Mouse (Mus musculus) midbrain, embryonic 12.5 days (tissue): ENCODE measurements around the gene Itprid1. TPM values are rescaled to one million over a fixed set of nuclear protein-coding genes. Genes with fewer than 3 reads are reported as not detected.
A peak's percentile ranks its signal among the peaks of the same experiment; 100 is the strongest.

Source experiments
- ATAC-seq: fragments of 200-750 bp; cut with Nextera tagmentation; 2 replicates; pipeline ENCODE4 v1.8.0; 2017; ENCODE audit warnings: low read depth, moderate TSS enrichment, moderate library complexity; ENCODE audit not compliant: low FRiP score
- H3K27ac ChIP-seq: fragments of 300-500 bp; sonication (generic); replicated peaks from 2 replicates; pipeline ENCODE4 v1.5.1; 2016; ENCODE audit warnings: mild to moderate bottlenecking
- H3K27me3 ChIP-seq: fragments of 300-500 bp; sonication (generic); 2 replicates; pipeline ENCODE4 v1.6.1; 2016; ENCODE audit warnings: mild to moderate bottlenecking
- H3K36me3 ChIP-seq: fragments of 300-500 bp; sonication (generic); 2 replicates; pipeline ENCODE4 v1.6.1; 2016
- H3K4me1 ChIP-seq: fragments of 300-500 bp; sonication (generic); 2 replicates; pipeline ENCODE4 v1.6.1; 2016
- H3K4me2 ChIP-seq: fragments of 300-500 bp; sonication (generic); replicated peaks from 2 replicates; pipeline ENCODE4 v1.6.1; 2016; ENCODE audit warnings: mild to moderate bottlenecking, moderate library complexity
- H3K4me3 ChIP-seq: fragments of 300-500 bp; sonication (generic); 2 replicates; pipeline ENCODE4 v1.5.1; 2016; ENCODE audit warnings: mild to moderate bottlenecking
- H3K9ac ChIP-seq: fragments of 300-500 bp; sonication (generic); replicated peaks from 2 replicates; pipeline ENCODE4 v1.6.1; 2016; ENCODE audit warnings: mild to moderate bottlenecking, moderate library complexity
- H3K9me3 ChIP-seq: fragments of 300-500 bp; sonication (generic); 2 replicates; pipeline ENCODE4 v1.6.1; 2016; ENCODE audit warnings: mild to moderate bottlenecking
- WGBS: fragments of 180-500 bp; shearing (Covaris S2); methylation state at CpG from one replicate; pipeline ENCODE4 v1.1.7; 2016; 5-methylcytosine and 5-hydroxymethylcytosine counted together
- polyA plus RNA-seq: library from polyadenylated mRNA; unstranded; fragments of >200 nt; fragmentation: Nextera tagmentation; extraction: Ambion mirVana; gene quantifications from 2 replicates; pipeline ENCODE4 v1.2.1, GENCODE M21; 2016

Gene Itprid1
- polyA plus RNA-seq, 1 experiment from 2014 or later = not detected

DNA sequence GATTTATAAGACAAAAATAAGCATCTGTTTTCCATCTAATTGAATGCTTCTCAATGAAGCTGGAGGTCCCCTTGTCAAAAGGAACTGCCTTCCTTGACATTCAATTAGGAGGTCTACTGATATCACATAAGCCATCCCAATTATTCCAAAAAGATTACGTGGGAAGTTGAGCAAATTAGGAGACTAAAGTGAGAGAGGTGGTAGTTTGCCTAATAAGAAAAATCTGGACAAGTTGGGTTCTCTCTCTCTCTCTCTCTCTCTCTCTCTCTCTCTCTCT lies 65.6 kb downstream of the Itprid1 start:
- H3K36me3 ChIP-seq = no peaks in the 10 kb centered on the region
- no peak overlapping the region for H3K4me3 ChIP-seq
- no peak overlapping the region for H3K4me2 ChIP-seq
- 59% methylated on average over 1 of the region's 1 CpGs for WGBS
- H3K9me3 ChIP-seq = no peaks in the 10 kb centered on the region
- ATAC-seq = 0 out of 2 replicates have a peak, but pooled peaks have one; percentile 44
- H3K9ac ChIP-seq = no peak overlapping the region
- no peak overlapping the region for H3K27ac ChIP-seq
- no peaks in the 10 kb centered on the region for H3K27me3 ChIP-seq
- H3K4me1 ChIP-seq = no peaks in the 10 kb centered on the region

DNA sequence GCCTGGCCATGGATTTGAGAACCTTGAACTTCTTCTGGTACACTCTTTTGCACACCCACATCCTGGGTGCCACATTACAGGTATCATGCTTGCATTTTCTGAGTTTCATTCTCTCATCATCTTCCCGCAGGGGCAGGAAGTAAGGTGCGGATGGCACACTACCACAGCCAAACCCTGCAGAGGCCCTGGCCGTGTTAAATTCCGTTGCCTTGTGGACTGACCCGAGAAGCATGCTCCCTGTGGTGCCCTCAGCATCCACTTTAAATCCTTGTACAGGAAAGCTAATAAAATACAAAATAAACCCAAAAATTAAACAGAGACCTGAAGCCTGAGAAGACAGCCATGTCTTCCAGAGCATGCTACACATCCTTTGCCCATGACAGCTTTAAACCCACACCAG lies 82.5 kb downstream of the Itprid1 start:
- H3K9me3 ChIP-seq = no peaks in the 10 kb centered on the region
- H3K9ac ChIP-seq = no peak overlapping the region
- no peak overlapping the region for H3K27ac ChIP-seq
- WGBS = 94% methylated on average over 5 of the region's 5 CpGs
- no peak overlapping the region for H3K4me2 ChIP-seq
- no peaks in the 10 kb centered on the region for H3K36me3 ChIP-seq
- no peak overlapping the region for H3K4me3 ChIP-seq
- ATAC-seq = no peak
- H3K27me3 ChIP-seq = no peaks in the 10 kb centered on the region
- H3K4me1 ChIP-seq = peaks cover 11% of the 10 kb centered on the region

DNA sequence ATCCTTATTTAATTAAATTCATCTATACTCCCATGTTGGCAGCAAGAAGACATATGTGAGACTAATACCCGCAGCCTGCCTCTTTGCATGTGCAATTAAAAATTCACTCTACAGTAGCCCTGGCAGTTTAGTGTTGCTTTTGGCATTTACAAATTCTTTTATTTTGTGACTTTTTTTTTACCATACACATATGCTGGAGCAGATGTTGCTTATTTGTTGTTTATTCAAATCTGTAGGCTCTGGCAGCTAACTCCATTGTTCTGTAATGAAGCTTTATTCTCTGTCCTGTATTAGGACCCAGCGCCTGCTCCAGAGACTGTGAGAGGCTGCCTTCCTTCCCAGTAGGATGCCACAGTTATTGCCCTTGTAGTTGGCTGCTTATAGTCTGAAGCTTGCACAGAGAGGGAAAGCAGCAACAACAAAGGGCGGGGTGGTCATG lies 83.6 kb downstream of the Itprid1 start:
- Histone ChIP-seq H3K36me3 (no peaks in the 10 kb centered on the region), H3K9ac (no peak overlapping the region)
- peak; percentile 83 for ATAC-seq

DNA sequence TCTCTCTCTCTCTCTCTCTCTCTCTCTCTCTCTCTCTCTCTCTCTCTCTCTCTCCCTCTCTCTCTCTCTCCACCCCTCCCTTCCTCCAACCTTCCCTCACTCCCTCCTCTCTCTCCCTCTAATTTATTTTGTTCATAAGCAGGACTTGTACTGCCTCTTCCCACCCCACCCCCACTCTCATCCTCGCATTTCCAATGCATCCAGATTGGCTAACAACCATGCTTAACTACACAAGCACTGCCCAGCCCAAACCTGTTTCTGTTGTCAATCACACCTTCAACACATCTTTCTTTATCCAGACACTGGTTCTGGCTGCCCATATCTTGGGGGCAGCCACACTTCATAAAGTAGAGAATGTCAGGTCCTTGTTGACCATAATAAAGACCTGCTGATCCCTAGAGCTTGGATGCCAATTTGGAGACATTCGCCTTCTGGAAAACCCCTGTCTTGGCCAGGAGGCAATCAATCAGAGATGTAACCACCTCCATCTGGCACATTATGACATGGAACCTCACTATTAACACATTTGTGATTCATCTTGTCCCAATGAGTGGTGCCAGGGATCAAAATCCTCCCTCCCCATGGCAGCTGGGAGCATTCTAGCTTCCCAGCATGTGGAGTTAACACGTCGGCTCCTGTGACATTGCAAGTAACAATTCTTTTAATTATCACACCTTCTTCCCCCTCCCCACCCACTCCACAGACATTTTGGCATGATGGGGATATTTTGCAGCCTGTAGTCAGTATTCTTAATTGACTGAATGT lies 84.4 kb downstream of the Itprid1 start:
- H3K4me3 ChIP-seq = no peak overlapping the region
- H3K9ac ChIP-seq = no peak overlapping the region
- 83% methylated on average over 4 of the region's 4 CpGs for WGBS
- H3K27ac ChIP-seq = peak overlapping the region; percentile 77
- no peak overlapping the region for H3K4me2 ChIP-seq
- H3K4me1 ChIP-seq = peaks cover 11% of the 10 kb centered on the region
- ATAC-seq = peak; percentile 69; the same call in 1 of the 2 replicates
- H3K9me3 ChIP-seq = no peaks in the 10 kb centered on the region
- no peaks in the 10 kb centered on the region for H3K27me3 ChIP-seq
- H3K36me3 ChIP-seq = no peaks in the 10 kb centered on the region

More for the DNA sequence above, 83.6 kb downstream of the Itprid1 start:
- 48% methylated on average over 3 of the region's 3 CpGs for WGBS
- H3K4me1 ChIP-seq = peaks cover 11% of the 10 kb centered on the region
- peak overlapping the region; percentile 77 for H3K27ac ChIP-seq
- H3K4me2 ChIP-seq = no peak overlapping the region
- no peaks in the 10 kb centered on the region for H3K9me3 ChIP-seq
- no peaks in the 10 kb centered on the region for H3K27me3 ChIP-seq
- H3K4me3 ChIP-seq = no peak overlapping the region

DNA sequence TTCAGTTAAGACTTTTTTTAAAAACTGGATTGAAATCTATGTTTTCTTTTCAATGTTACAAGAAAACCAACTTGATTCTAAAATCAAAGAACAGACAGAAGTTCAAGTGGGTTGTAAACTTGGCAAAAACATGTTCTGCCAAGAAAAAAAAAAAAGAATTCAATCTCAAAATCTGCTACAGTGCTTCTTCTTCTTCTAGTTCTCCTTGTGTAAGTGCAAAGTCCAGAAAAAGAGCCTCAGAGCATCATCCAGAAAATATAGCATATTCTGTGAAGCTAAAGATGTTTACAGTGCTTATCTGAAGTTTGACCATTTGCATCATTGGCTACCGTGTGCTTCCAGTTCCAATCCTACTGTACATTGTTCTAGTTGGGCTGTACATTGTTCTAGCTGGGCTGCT lies 108.0 kb downstream of the Itprid1 start:
- Histone ChIP-seq H3K4me1 (no peaks in the 10 kb centered on the region), H3K27me3 (no peaks in the 10 kb centered on the region), H3K4me2 (no peak overlapping the region), H3K27ac (no peak overlapping the region), H3K36me3 (no peaks in the 10 kb centered on the region), H3K9me3 (no peaks in the 10 kb centered on the region), H3K4me3 (no peak overlapping the region), H3K9ac (no peak overlapping the region)
- no peak for ATAC-seq
- 82% methylated on average over 1 of the region's 1 CpGs for WGBS

DNA sequence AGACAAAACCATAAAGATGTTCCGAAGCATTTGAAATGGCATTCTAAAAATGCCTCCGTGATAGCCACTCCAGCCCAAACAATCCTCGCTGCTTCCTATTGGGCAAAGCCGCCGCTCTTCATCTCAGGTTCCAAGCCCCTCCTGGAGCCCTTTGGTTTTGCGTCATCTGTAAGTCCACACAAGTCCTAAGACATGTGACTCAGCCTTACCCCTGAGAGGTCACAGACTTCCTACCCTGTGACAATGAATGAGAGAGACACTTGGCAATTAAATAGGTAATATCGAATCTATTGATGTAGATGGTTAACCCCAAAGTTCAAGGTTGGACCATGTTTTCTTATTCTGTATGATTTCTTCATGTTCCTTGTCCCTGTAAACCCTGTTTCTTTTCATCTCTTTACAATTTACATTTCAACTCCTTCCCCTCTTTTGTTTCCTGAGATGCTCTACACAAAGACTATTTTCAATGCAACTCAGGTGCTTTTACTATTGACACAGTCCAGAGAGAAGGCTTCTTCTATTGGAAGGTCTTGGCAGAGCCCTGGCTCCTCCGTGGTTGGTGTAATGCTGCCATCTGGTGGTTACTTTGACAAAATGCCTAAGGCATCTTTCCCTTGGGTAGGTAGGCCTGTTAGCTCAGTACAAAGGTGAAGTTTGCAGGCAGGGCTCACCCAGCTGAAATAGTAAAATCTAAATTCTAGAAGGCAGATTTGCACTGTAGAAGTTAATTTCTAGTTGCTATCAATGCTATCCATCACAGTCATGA lies 113.8 kb downstream of the Itprid1 start:
- Histone ChIP-seq H3K4me2 (no peak overlapping the region), H3K36me3 (no peaks in the 10 kb centered on the region)
- peak; percentile 78 for ATAC-seq

DNA sequence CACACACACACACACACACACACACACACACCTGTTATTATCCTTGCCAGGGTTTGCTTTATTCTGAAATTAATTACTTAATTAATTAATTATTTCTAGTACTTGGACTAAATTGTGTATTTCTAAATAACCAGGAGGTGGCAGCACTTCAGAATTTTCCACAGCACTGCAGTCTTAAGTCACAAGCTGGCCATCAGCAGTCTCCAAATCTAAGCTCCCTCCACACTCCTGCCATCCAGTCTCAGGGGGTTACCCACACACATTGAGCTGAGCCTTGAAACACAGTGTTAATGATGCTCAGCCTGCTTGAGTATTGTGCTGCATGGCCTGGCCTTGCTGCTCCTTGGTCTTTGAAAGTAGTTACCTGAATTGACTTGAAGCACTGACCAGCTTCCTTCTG lies 136.3 kb downstream of the Itprid1 start:
- no peak overlapping the region for H3K4me2 ChIP-seq
- H3K36me3 ChIP-seq = no peaks in the 10 kb centered on the region
- H3K4me3 ChIP-seq = no peak overlapping the region
- H3K9me3 ChIP-seq = no peaks in the 10 kb centered on the region
- ATAC-seq = no peak
- H3K9ac ChIP-seq = no peak overlapping the region
- H3K4me1 ChIP-seq = no peaks in the 10 kb centered on the region
- 0 out of 2 replicates have a peak, but pooled peaks cover 3% of the 10 kb centered on the region for H3K27me3 ChIP-seq
- H3K27ac ChIP-seq = no peak overlapping the region

More for the DNA sequence above, 113.8 kb downstream of the Itprid1 start:
- no peak overlapping the region for H3K9ac ChIP-seq
- no peak overlapping the region for H3K27ac ChIP-seq
- H3K27me3 ChIP-seq = no peaks in the 10 kb centered on the region
- no peaks in the 10 kb centered on the region for H3K9me3 ChIP-seq
- 72% methylated on average over 8 of the region's 8 CpGs for WGBS
- H3K4me1 ChIP-seq = no peaks in the 10 kb centered on the region
- no peak overlapping the region for H3K4me3 ChIP-seq

DNA sequence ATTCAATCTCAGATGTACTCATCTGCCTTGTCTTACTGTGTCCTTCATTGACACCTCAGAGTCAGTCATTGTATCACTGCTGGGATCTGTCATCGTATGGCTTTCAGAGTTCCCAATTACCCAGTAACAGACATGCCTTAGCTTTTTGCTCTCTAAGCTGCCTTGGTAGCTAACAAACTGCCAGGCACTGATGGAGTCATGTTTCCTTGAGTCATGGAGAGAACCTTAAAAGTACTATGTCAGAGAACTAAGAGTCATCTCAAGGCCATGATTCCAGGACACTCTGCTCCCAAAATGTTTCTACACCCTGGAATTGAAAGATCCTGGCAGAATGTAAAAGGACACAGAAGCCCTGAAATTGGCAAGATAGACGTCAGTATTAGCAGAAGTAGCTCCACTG lies 143.1 kb downstream of the Itprid1 start:
- Histone ChIP-seq H3K4me2 (no peak overlapping the region), H3K36me3 (no peaks in the 10 kb centered on the region), H3K4me3 (no peak overlapping the region), H3K9me3 (no peaks in the 10 kb centered on the region), H3K27ac (no peak overlapping the region), H3K9ac (no peak overlapping the region), H3K4me1 (no peaks in the 10 kb centered on the region), H3K27me3 (no peaks in the 10 kb centered on the region)
- no peak for ATAC-seq
- 91% methylated on average over 2 of the region's 2 CpGs for WGBS

DNA sequence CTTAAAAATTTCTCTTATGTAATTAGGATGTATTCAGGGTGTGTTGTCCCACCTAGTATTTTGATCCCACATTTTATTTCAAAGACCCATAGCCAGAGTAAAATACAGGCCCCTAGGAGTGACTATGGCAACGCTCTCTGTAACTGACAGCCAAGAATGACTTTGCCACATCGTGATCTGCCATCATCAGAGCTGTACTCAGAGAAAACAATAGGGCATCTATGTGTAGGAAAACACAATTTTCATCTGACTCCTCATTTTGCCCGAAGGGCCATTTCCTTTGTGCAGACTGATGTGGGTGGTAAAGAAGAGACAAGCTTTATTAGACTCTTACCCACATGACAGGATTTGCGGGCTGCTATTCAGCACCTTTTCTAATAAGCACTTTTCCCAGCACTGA lies 172.0 kb downstream of the Itprid1 start:
- Histone ChIP-seq H3K9me3 (no peaks in the 10 kb centered on the region), H3K9ac (no peak overlapping the region), H3K4me1 (no peaks in the 10 kb centered on the region), H3K36me3 (no peaks in the 10 kb centered on the region), H3K27me3 (no peaks in the 10 kb centered on the region), H3K4me2 (no peak overlapping the region), H3K4me3 (no peak overlapping the region), H3K27ac (no peak overlapping the region)
- ATAC-seq = no peak
- 80% methylated on average over 4 of the region's 4 CpGs for WGBS

DNA sequence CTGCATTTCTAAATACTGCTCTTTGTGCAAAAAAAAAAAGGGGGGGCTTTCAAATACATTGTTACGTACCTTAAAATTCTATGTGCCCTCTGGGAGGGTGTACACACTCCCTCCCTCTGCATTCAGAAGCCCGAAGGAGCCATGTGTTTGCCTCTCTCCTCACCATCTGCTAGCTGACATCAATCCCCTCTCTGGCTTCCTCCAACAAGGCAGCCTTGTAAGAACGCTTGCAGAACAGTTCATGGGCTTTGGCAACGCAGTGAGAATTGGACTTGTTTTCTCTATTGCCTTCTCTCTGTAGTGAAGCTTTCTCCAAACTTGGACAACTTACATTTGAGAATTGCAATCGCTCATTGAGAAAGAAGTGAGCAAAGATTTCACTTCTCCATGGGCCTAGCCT lies 175.7 kb downstream of the Itprid1 start:
- 80% methylated on average over 5 of the region's 5 CpGs for WGBS
- Histone ChIP-seq H3K4me1 (peaks cover 6% of the 10 kb centered on the region), H3K9ac (no peak overlapping the region), H3K9me3 (no peaks in the 10 kb centered on the region), H3K27ac (no peak overlapping the region), H3K4me3 (no peak overlapping the region), H3K4me2 (no peak overlapping the region), H3K36me3 (no peaks in the 10 kb centered on the region), H3K27me3 (no peaks in the 10 kb centered on the region)
- ATAC-seq = no peak

DNA sequence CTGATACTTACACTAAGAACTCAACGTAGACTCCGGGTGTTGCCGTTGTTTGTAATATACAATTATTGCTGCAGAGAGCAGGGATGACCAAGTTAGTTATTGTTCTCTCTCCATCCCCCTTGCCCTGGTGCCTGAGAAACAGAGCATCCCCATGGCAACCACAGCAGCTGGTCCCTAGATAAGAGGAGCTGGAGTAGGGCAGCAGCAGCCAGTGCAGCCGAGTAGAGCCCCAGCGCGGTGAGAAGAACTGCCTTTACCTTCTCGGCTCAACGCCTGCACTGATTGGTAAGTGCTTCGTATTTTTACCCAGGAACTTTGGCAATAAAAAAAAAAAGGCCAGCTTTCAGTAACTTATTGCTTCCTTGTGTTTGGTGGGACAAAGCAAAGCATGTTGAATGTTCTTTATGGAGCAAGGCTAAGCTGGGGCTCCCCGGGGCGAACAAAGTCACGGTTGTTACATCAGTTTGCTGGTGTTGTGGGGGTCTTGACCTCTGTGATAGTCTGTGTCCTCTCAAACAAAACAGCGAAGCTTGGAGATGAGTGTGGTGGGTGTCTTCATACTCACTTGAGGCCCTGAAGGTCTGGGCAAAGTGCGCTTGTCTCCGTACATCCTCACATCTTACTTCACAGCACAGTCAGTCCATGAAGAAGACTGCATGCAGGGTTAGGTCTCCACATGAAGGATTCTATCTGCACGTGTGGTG lies 180.7 kb downstream of the Itprid1 start, which contains the start of gene Ppp1r17:
TSS of gene Ppp1r17 (plus strand) at position 207 of the 704 bp plus-strand sequence.
- peak; percentile 96 for ATAC-seq
- Histone ChIP-seq H3K9ac (peak within 1 kb of the TSS; percentile 41), H3K27ac (0 out of 2 replicates have a peak within 1 kb of the TSS, but pooled peaks have one; percentile 25)

DNA sequence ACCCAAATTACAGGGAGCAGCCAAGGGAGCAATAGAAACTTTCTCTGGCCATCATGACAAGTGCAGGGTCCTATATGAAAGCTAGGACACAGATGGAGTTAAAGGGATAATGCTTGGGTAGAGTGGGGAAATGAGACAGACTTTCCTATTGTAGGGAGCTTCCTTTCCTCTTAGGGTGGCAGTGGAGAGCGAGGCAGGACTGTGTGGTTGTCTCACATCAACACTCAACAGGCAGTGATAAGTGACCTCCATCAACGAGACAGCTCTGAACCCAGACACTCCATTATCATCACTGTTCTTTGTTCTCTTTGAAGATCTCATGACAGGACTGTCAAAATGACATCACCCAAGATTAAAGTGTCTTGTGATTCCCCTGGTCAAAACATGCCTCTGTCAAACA lies 182.9 kb downstream of the Itprid1 start:
- no peaks in the 10 kb centered on the region for H3K9me3 ChIP-seq
- 63% methylated on average over 2 of the region's 2 CpGs for WGBS
- H3K4me3 ChIP-seq = no peak overlapping the region
- H3K4me1 ChIP-seq = peaks cover 8% of the 10 kb centered on the region
- no peak for ATAC-seq
- H3K36me3 ChIP-seq = no peaks in the 10 kb centered on the region
- no peak overlapping the region for H3K27ac ChIP-seq
- H3K27me3 ChIP-seq = no peaks in the 10 kb centered on the region; the same call in 1 of the 2 replicates
- no peak overlapping the region for H3K4me2 ChIP-seq
- H3K9ac ChIP-seq = no peak overlapping the region

More for the DNA sequence above, 180.7 kb downstream of the Itprid1 start, which contains the start of gene Ppp1r17:
- Histone ChIP-seq H3K9me3 (no peaks in the 10 kb centered on the region), H3K36me3 (no peaks in the 10 kb centered on the region), H3K27me3 (no peaks in the 10 kb centered on the region; the same call in 1 of the 2 replicates), H3K4me1 (peaks cover 8% of the 10 kb centered on the region), H3K4me3 (peak within 1 kb of the TSS; percentile 22), H3K4me2 (peak within 1 kb of the TSS; percentile 40)
- 41% methylated on average over 16 of the region's 16 CpGs for WGBS
